Mouse (Mus musculus) forebrain, embryonic 14.5 days (tissue): ENCODE measurements around the gene Dapk2. TPM values are rescaled to one million over a fixed set of nuclear protein-coding genes. Genes with fewer than 3 reads are reported as not detected.

Source experiments
- ATAC-seq: fragments of 200-750 bp; cut with Nextera tagmentation; 2 replicates; pipeline ENCODE4 v1.8.0; 2017; ENCODE audit warnings: mild to moderate bottlenecking, moderate library complexity
- DNase-seq: peaks from one replicate; pipeline ENCODE4 v3.0.0-alpha.2; 2015; ENCODE audit warnings: low spot score
- H3K27ac ChIP-seq: fragments of 300-500 bp; sonication (generic); 2 replicates; pipeline ENCODE4 v1.5.1; 2014; ENCODE audit warnings: low read depth, mild to moderate bottlenecking, control low read depth, low read length, moderate library complexity
- H3K27me3 ChIP-seq: fragments of 300-500 bp; sonication (generic); replicated peaks from 2 replicates; pipeline ENCODE4 v1.6.1; 2014; ENCODE audit warnings: low read length, control low read depth, mixed read lengths; ENCODE audit not compliant: control insufficient read depth, insufficient read depth
- H3K36me3 ChIP-seq: fragments of 300-500 bp; sonication (generic); 2 replicates; pipeline ENCODE4 v1.6.1; 2014; ENCODE audit warnings: low read length, control low read depth; ENCODE audit not compliant: control insufficient read depth, insufficient read depth
- H3K4me1 ChIP-seq: fragments of 300-500 bp; sonication (generic); 2 replicates; pipeline ENCODE4 v1.6.1; 2014; ENCODE audit warnings: antibody characterized with exemption, low read length, control low read depth; ENCODE audit not compliant: control insufficient read depth, insufficient read depth
- H3K4me2 ChIP-seq: fragments of 300-500 bp; sonication (generic); 2 replicates; pipeline ENCODE4 v1.6.1; 2014; ENCODE audit warnings: mild to moderate bottlenecking, control low read depth, low read length
- H3K4me3 ChIP-seq: fragments of 300-500 bp; sonication (generic); 2 replicates; pipeline ENCODE4 v1.5.1; 2014; ENCODE audit warnings: low read depth, low read length, control low read depth
- H3K9ac ChIP-seq: fragments of 300-500 bp; sonication (generic); 2 replicates; pipeline ENCODE4 v1.6.1; 2014; ENCODE audit warnings: mild to moderate bottlenecking, low read length, control low read depth, moderate library complexity
- H3K9me3 ChIP-seq: fragments of 300-500 bp; sonication (generic); replicated peaks from 2 replicates; pipeline ENCODE4 v1.6.1; 2016; ENCODE audit warnings: low read length, control low read depth, mixed read lengths; ENCODE audit not compliant: control insufficient read depth
- WGBS: fragments of 180-500 bp; shearing (Covaris S2); extraction: QIAGEN DNeasy Blood & Tissue Kit; methylation state at CpG from one replicate; pipeline ENCODE4 v1.1.7; 2014; 5-methylcytosine and 5-hydroxymethylcytosine counted together
- polyA plus RNA-seq: library from polyadenylated mRNA; unstranded; fragments of >200 nt; fragmentation: Nextera tagmentation; extraction: Ambion mirVana; gene quantifications from 2 replicates; pipeline ENCODE4 v1.2.1, GENCODE M21; 2014

Dapk2 gene
- polyA plus RNA-seq, 1 experiment from 2014 or later = 2.3 TPM

DNA sequence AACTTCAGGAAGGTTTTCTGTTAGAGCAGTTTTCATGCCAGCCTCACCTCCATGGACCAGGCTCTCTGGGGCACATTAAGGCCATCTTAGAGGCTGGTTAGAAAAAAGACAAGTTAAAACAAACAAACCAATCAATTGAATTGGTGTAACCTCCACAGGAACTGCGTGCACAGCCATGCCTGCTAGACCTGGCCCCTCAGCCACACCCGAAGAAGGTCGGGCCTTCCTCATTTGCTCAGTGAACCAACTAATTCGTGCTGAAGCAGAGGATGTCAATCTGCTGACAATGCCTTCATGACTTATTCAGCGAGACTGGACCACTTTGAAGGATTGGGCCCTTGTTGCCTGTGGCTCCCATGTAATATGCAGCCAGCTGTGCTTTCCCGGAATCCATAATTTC is 28.4 kb downstream of the Dapk2 start:
- WGBS = 10% methylated on average over 6 of the region's 6 CpGs
- no peaks in the 10 kb centered on the region for H3K36me3 ChIP-seq

GRCm38 (mm10) chr9:66189026-66189425 is 31.0 kb downstream of the Dapk2 start:
- no peaks in the 10 kb centered on the region for H3K9me3 ChIP-seq
- H3K4me2 ChIP-seq = no peak overlapping the region
- no peaks in the 10 kb centered on the region for H3K27me3 ChIP-seq
- no peak overlapping the region for H3K4me3 ChIP-seq
- no peaks in the 10 kb centered on the region for H3K36me3 ChIP-seq
- ATAC-seq = no peak
- H3K9ac ChIP-seq = no peak overlapping the region
- no peak overlapping the region for H3K27ac ChIP-seq
- 50% methylated on average over 1 of the region's 1 CpGs for WGBS
- peaks cover 6% of the 10 kb centered on the region; the same call in 1 of the 2 replicates for H3K4me1 ChIP-seq
- DNase-seq = no peak

More for the DNA sequence above, 28.4 kb downstream of the Dapk2 start:
- H3K9ac ChIP-seq = no peak overlapping the region
- no peak overlapping the region for H3K27ac ChIP-seq
- peaks cover 6% of the 10 kb centered on the region; the same call in 1 of the 2 replicates for H3K4me1 ChIP-seq
- ATAC-seq (no peak), DNase-seq (peak; percentile 10)
- H3K27me3 ChIP-seq = no peaks in the 10 kb centered on the region
- no peaks in the 10 kb centered on the region for H3K9me3 ChIP-seq
- no peak overlapping the region for H3K4me2 ChIP-seq
- no peak overlapping the region for H3K4me3 ChIP-seq

DNA sequence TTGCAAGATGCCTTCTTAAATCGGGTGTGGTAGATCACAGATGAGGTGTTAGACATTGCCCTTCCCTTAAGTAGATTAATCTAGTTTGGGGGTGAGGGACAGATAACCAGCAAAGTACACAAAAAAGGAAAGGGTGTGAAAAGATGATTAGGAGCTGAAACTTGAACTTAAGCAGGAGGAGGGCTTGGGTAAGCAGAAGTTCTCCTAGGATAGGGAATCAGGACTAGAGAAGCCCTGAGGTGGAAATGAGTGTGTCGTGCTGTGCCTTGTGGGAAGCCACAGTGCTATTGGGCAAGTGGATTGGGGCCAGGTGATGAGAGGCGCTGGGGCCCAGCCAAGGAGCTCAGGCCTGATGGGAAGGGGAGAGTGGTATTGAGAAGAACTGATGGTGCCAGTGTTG is 36.0 kb downstream of the Dapk2 start:
- Histone ChIP-seq H3K36me3 (no peaks in the 10 kb centered on the region), H3K4me3 (no peak overlapping the region), H3K4me1 (no peaks in the 10 kb centered on the region), H3K27me3 (no peaks in the 10 kb centered on the region), H3K27ac (no peak overlapping the region), H3K9me3 (no peaks in the 10 kb centered on the region), H3K9ac (no peak overlapping the region), H3K4me2 (no peak overlapping the region)
- ATAC-seq (no peak), DNase-seq (no peak)
- 90% methylated on average over 3 of the region's 3 CpGs for WGBS

DNA sequence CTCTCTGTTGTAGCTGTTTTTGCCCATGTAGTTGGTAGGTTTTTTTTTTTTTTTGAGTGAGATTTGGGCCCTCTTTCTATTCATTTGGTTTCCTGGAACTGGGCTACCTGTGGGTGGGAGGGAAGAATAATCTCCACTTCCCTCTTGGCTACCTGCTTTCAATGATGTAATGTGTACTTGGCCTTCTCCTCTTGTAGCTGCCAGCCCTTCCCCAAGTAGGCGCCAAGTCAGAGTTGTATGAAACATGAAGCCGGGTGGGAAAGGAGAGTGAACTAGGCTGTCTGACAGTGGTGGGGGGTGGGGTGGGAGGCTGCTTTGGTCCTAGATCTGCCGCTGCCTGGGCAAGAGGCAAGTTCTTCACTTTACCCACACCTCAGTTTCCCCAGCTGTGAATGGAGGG is 38.5 kb downstream of the Dapk2 start:
- Histone ChIP-seq H3K36me3 (no peaks in the 10 kb centered on the region), H3K27ac (no peak overlapping the region), H3K27me3 (no peaks in the 10 kb centered on the region), H3K4me3 (no peak overlapping the region), H3K9me3 (no peaks in the 10 kb centered on the region), H3K4me2 (no peak overlapping the region), H3K9ac (no peak overlapping the region), H3K4me1 (no peaks in the 10 kb centered on the region)
- 80% methylated on average over 3 of the region's 3 CpGs for WGBS
- no peak for DNase-seq
- no peak for ATAC-seq

GRCm38 (mm10) chr9:66198533-66198932 is 40.5 kb downstream of the Dapk2 start:
- Histone ChIP-seq H3K9me3 (no peaks in the 10 kb centered on the region), H3K4me2 (no peak overlapping the region), H3K27me3 (no peaks in the 10 kb centered on the region), H3K9ac (no peak overlapping the region), H3K4me3 (no peak overlapping the region), H3K36me3 (no peaks in the 10 kb centered on the region), H3K4me1 (no peaks in the 10 kb centered on the region), H3K27ac (no peak overlapping the region)
- DNase-seq (no peak), ATAC-seq (no peak)
- 91% methylated on average over 1 of the region's 1 CpGs for WGBS

- Histone ChIP-seq H3K9me3 (no peaks in the 10 kb centered on the region), H3K4me2 (no peak overlapping the region), H3K27ac (no peak overlapping the region), H3K4me1 (no peaks in the 10 kb centered on the region), H3K27me3 (no peaks in the 10 kb centered on the region), H3K9ac (no peak overlapping the region), H3K4me3 (no peak overlapping the region), H3K36me3 (no peaks in the 10 kb centered on the region)
- ATAC-seq (no peak), DNase-seq (no peak)
- 83% methylated on average over 14 of the region's 14 CpGs for WGBS
Observed at GRCm38 (mm10) chr9:66199657-66200410, 41.8 kb downstream of the Dapk2 start.

GRCm38 (mm10) chr9:66200411-66200789 is 42.4 kb downstream of the Dapk2 start:
- 83% methylated on average over 5 of the region's 5 CpGs for WGBS
- no peak overlapping the region for H3K4me2 ChIP-seq
- H3K9ac ChIP-seq = no peak overlapping the region
- H3K36me3 ChIP-seq = no peaks in the 10 kb centered on the region
- no peaks in the 10 kb centered on the region for H3K9me3 ChIP-seq
- H3K27me3 ChIP-seq = no peaks in the 10 kb centered on the region
- ATAC-seq (no peak), DNase-seq (no peak)
- H3K27ac ChIP-seq = no peak overlapping the region
- H3K4me3 ChIP-seq = no peak overlapping the region
- H3K4me1 ChIP-seq = no peaks in the 10 kb centered on the region

- H3K4me3 ChIP-seq = no peak overlapping the region
- H3K9me3 ChIP-seq = no peaks in the 10 kb centered on the region
- no peak overlapping the region for H3K27ac ChIP-seq
- H3K4me1 ChIP-seq = no peaks in the 10 kb centered on the region
- no peaks in the 10 kb centered on the region for H3K27me3 ChIP-seq
- H3K4me2 ChIP-seq = no peak overlapping the region
- ATAC-seq = no peak
- WGBS = 78% methylated on average over 6 of the region's 6 CpGs
- H3K36me3 ChIP-seq = no peaks in the 10 kb centered on the region
- H3K9ac ChIP-seq = no peak overlapping the region
- DNase-seq = no peak
Observed at GRCm38 (mm10) chr9:66201665-66202064, 43.6 kb downstream of the Dapk2 start.

GRCm38 (mm10) chr9:66202463-66202862 is 44.4 kb downstream of the Dapk2 start:
- DNase-seq = no peak
- H3K27ac ChIP-seq = no peak overlapping the region
- 88% methylated on average over 7 of the region's 7 CpGs for WGBS
- no peak overlapping the region for H3K4me3 ChIP-seq
- H3K36me3 ChIP-seq = no peaks in the 10 kb centered on the region
- ATAC-seq = no peak
- no peaks in the 10 kb centered on the region for H3K4me1 ChIP-seq
- H3K9me3 ChIP-seq = no peaks in the 10 kb centered on the region
- no peak overlapping the region for H3K9ac ChIP-seq
- no peak overlapping the region for H3K4me2 ChIP-seq
- no peaks in the 10 kb centered on the region for H3K27me3 ChIP-seq
